In genomic region chr12:75495636-75496035, GRCm38 (mm10) we compare ENCODE assay signal across 22 mouse cellular contexts.
A peak's percentile ranks its signal among the peaks of the same experiment; 100 is the strongest.
DNase-seq lines count a peak whose midpoint lies in the region; ATAC-seq and TF ChIP-seq lines count a peak whose summit lies in the region.
"Had no signal": no experiment of that assay in that cellular context is flagged by ENCODE, and none has a peak within 500 bp of the region (broad histone marks: within the 10 kb centered on the region; RNA-seq: fewer than 3 reads in every experiment).

No protein-coding gene starts in this region.

- no peak for TF ChIP-seq POLR2A in kidney, adult 2 months (IDR thresholded peaks at IDR 0.05; ENCODE audit: low read depth, low read length)

- no peak for ATAC-seq in cerebellum, adult (ENCODE audit: insufficient number of reproducible peaks, low FRiP score, low TSS enrichment)
- ATAC-seq: forebrain, embryonic 13.5 days; forebrain, embryonic 16.5 days; hindbrain, postnatal 0 days; intestine, embryonic 16.5 days had no signal

- peak overlapping the region; percentile 52; the same call in 1 of the 2 replicates for H3K27ac ChIP-seq in kidney, adult 2 months (ENCODE audit: insufficient read depth, low read depth, low read length)
- H3K27ac ChIP-seq: forebrain, embryonic 10.5 days; forebrain, embryonic 13.5 days; gastrocnemius, adult 2 months; heart, embryonic 15.5 days; hindbrain, embryonic 14.5 days; hindbrain, postnatal 0 days had no signal

- no peak overlapping the region for H3K4me3 ChIP-seq in kidney, adult 2 months (ENCODE audit: insufficient read depth, low read depth, low read length)
- H3K4me3 ChIP-seq: forebrain, embryonic 10.5 days; forebrain, embryonic 13.5 days; gastrocnemius, adult 2 months; heart, embryonic 12.5 days; heart, embryonic 15.5 days had no signal

- DNase-seq in cerebellum, adult 11-12 months = peak; percentile 33
- no peak for DNase-seq in cerebellum, postnatal 4 days (ENCODE audit: low spot score in 2 of 2)
- DNase-seq in cerebellum, adult 9-10 months = peak; percentile 59
- no peak for DNase-seq in kidney, adult 2 months
- DNase-seq in kidney, postnatal 36 days = no peak
- DNase-seq: adrenal gland, postnatal 10 days; adrenal gland, postnatal 36 days; gastrocnemius, adult 2 months; gastrocnemius, postnatal 14 days; heart, adult 18-20 months; heart, postnatal 10 days; heart, postnatal 4 days; kidney, adult 18-20 months had no signal

- 63% methylated on average over 3 of the region's 3 CpGs for WGBS in kidney, adult 2 months

- peaks cover 18% of the 10 kb centered on the region; the same call in 1 of the 2 replicates for H3K4me1 ChIP-seq in kidney, adult 2 months (ENCODE audit: control insufficient read depth, insufficient read depth, low read length)
- H3K4me1 ChIP-seq: forebrain, embryonic 10.5 days; forebrain, embryonic 13.5 days; heart, embryonic 15.5 days had no signal

- H3K27me3 ChIP-seq in kidney, adult 2 months (replicated peaks; ENCODE audit: control insufficient read depth, insufficient read depth, low read length) = no peaks in the 10 kb centered on the region
- H3K27me3 ChIP-seq: forebrain, embryonic 13.5 days; heart, embryonic 12.5 days; heart, embryonic 15.5 days had no signal

- no peak for TF ChIP-seq CTCF in kidney, adult 2 months (conservative IDR thresholded peaks at IDR 0.05; ENCODE audit: insufficient read depth, insufficient read length, low read depth, low read length)

- H3K36me3 ChIP-seq in kidney, adult 2 months (ENCODE audit: control insufficient read depth, insufficient read depth, low read length) = no peaks in the 10 kb centered on the region
- H3K36me3 ChIP-seq: heart, embryonic 12.5 days; heart, embryonic 15.5 days had no signal

Comparison
In these comparisons a context has a peak if more than half of its experiments do, and no peak if none do; other contexts are left out.
1. DNase-seq: peak in cerebellum, adult 11-12 months (single experiment) and cerebellum, adult 9-10 months (single experiment); none in cerebellum, postnatal 4 days (0 of 2), kidney, adult 2 months (single experiment) and kidney, postnatal 36 days (0 of 2).